Mouse (Mus musculus) intestine, embryonic 15.5 days (tissue): ENCODE measurements around the gene Gde1. TPM values are rescaled to one million over a fixed set of nuclear protein-coding genes. Genes with fewer than 3 reads are reported as not detected.

Source experiments
- ATAC-seq: fragments of 200-750 bp; cut with Nextera tagmentation; 2 replicates; pipeline ENCODE4 v1.8.0; 2017; ENCODE audit warnings: moderate TSS enrichment, moderate library complexity
- H3K27ac ChIP-seq: fragments of 300-500 bp; sonication (generic); 2 replicates; pipeline ENCODE4 v1.5.1; 2015; ENCODE audit warnings: mild to moderate bottlenecking, inconsistent platforms
- H3K27me3 ChIP-seq: fragments of 300-500 bp; sonication (generic); replicated peaks from 2 replicates; pipeline ENCODE4 v1.6.1; 2015; ENCODE audit warnings: inconsistent platforms
- H3K36me3 ChIP-seq: fragments of 300-500 bp; sonication (generic); 2 replicates; pipeline ENCODE4 v1.6.1; 2015; ENCODE audit warnings: inconsistent platforms
- H3K4me1 ChIP-seq: fragments of 300-500 bp; sonication (generic); replicated peaks from 2 replicates; pipeline ENCODE4 v1.6.1; 2015; ENCODE audit warnings: inconsistent platforms
- H3K4me2 ChIP-seq: fragments of 300-500 bp; sonication (generic); replicated peaks from 2 replicates; pipeline ENCODE4 v1.6.1; 2015; ENCODE audit warnings: mild to moderate bottlenecking, inconsistent platforms
- H3K4me3 ChIP-seq: fragments of 300-500 bp; sonication (generic); replicated peaks from 2 replicates; pipeline ENCODE4 v1.5.1; 2015; ENCODE audit warnings: inconsistent platforms
- H3K9ac ChIP-seq: fragments of 300-500 bp; sonication (generic); 2 replicates; pipeline ENCODE4 v1.6.1; 2015; ENCODE audit warnings: inconsistent platforms
- H3K9me3 ChIP-seq: fragments of 300-500 bp; sonication (generic); 2 replicates; pipeline ENCODE4 v1.6.1; 2016; ENCODE audit warnings: inconsistent platforms
- WGBS: fragments of 180-500 bp; shearing (Covaris S2); methylation state at CpG from one replicate; pipeline ENCODE4 v1.1.7; 2015; 5-methylcytosine and 5-hydroxymethylcytosine counted together
- polyA plus RNA-seq: library from polyadenylated mRNA; unstranded; fragments of >200 nt; fragmentation: Nextera tagmentation; extraction: Ambion mirVana; gene quantifications from 2 replicates; pipeline ENCODE4 v1.2.1, GENCODE M21; 2015

The Gde1 gene
- polyA plus RNA-seq, 1 experiment from 2014 or later: 127 TPM

GRCm38 (mm10) chr7:118652572-118653295 lies 52.8 kb downstream of the Gde1 start:
- H3K27ac ChIP-seq: no peak overlapping the region
- no peak overlapping the region for H3K4me2 ChIP-seq
- H3K4me1 ChIP-seq: no peaks in the 10 kb centered on the region
- H3K4me3 ChIP-seq: no peak overlapping the region
- H3K9ac ChIP-seq: no peak overlapping the region
- no peaks in the 10 kb centered on the region for H3K36me3 ChIP-seq
- no peak for ATAC-seq
- no peaks in the 10 kb centered on the region for H3K9me3 ChIP-seq
- WGBS: 83% methylated on average over 6 of the region's 6 CpGs
- H3K27me3 ChIP-seq: no peaks in the 10 kb centered on the region

GRCm38 (mm10) chr7:118650891-118651290 lies 54.7 kb downstream of the Gde1 start:
- WGBS: 90% methylated on average over 1 of the region's 1 CpGs
- H3K4me1 ChIP-seq: no peaks in the 10 kb centered on the region
- H3K9ac ChIP-seq: no peak overlapping the region
- H3K4me3 ChIP-seq: no peak overlapping the region
- H3K4me2 ChIP-seq: no peak overlapping the region
- H3K9me3 ChIP-seq: no peaks in the 10 kb centered on the region
- no peaks in the 10 kb centered on the region for H3K36me3 ChIP-seq
- H3K27me3 ChIP-seq: no peaks in the 10 kb centered on the region
- no peak for ATAC-seq
- no peak overlapping the region for H3K27ac ChIP-seq

DNA sequence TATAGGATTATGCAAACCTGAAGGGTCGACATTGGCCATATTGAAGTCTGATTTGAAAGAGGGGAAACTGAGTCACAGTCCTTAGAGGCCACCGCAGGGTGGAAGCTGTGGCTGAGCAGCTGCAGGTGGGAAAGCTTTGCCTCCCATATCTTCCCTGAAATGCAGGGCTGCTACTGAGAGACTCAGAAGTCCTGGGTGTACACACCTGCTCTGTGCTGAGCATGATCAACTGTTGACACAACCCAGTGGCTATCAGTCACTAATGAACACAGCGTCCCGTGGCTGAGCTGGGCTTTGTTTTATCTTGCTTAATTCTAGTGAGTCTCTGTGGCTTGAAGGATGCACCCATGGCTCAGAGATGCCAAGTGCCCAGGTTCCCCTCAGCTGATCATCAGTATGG lies 55.5 kb downstream of the Gde1 start:
- no peak overlapping the region for H3K27ac ChIP-seq
- no peak overlapping the region for H3K4me2 ChIP-seq
- H3K27me3 ChIP-seq: no peaks in the 10 kb centered on the region
- H3K4me3 ChIP-seq: no peak overlapping the region
- H3K9me3 ChIP-seq: no peaks in the 10 kb centered on the region
- ATAC-seq: no peak
- H3K36me3 ChIP-seq: no peaks in the 10 kb centered on the region
- no peak overlapping the region for H3K9ac ChIP-seq
- no peaks in the 10 kb centered on the region for H3K4me1 ChIP-seq
- WGBS: 67% methylated on average over 4 of the region's 4 CpGs

- Histone ChIP-seq H3K4me2 (no peak overlapping the region), H3K4me1 (no peaks in the 10 kb centered on the region), H3K27me3 (no peaks in the 10 kb centered on the region), H3K9me3 (no peaks in the 10 kb centered on the region), H3K4me3 (no peak overlapping the region), H3K27ac (no peak overlapping the region), H3K36me3 (no peaks in the 10 kb centered on the region), H3K9ac (no peak overlapping the region)
- 81% methylated on average over 7 of the region's 7 CpGs for WGBS
- ATAC-seq: no peak
These were observed 56.2 kb downstream of the Gde1 start for GRCm38 (mm10) chr7:118649328-118649727.

- ATAC-seq: no peak
- Histone ChIP-seq H3K27ac (no peak overlapping the region), H3K27me3 (no peaks in the 10 kb centered on the region; the same call in 1 of the 2 replicates), H3K9ac (no peak overlapping the region), H3K9me3 (no peaks in the 10 kb centered on the region), H3K4me3 (no peak overlapping the region), H3K36me3 (no peaks in the 10 kb centered on the region), H3K4me2 (no peak overlapping the region), H3K4me1 (no peaks in the 10 kb centered on the region)
- WGBS: 86% methylated on average over 1 of the region's 1 CpGs
These were observed 59.3 kb downstream of the Gde1 start for GRCm38 (mm10) chr7:118646237-118646636.

Other genes starting within 250 kb of the Gde1 start
- gene Itpripl2, start 213.8 kb downstream of the Gde1 start, polyA plus RNA-seq: 5.3 and 5.5 TPM in 2 replicates
- 124 and 134 TPM in 2 replicates for gene Coq7, start 172.4 kb downstream of the Gde1 start, polyA plus RNA-seq
- 2.0 and 2.4 TPM in 2 replicates for gene Tmc7, start 121.0 kb downstream of the Gde1 start, polyA plus RNA-seq
- 9.6 and 11.3 TPM in 2 replicates for gene Tmc5, start 108.5 kb downstream of the Gde1 start, polyA plus RNA-seq
- gene Ccp110, start 6.8 kb upstream of the Gde1 start, polyA plus RNA-seq: 10.0 and 10.7 TPM in 2 replicates
- gene Vps35l, start 34.4 kb upstream of the Gde1 start, polyA plus RNA-seq: 71.3 and 72.6 TPM in 2 replicates
- gene Iqck, start 150.0 kb upstream of the Gde1 start, polyA plus RNA-seq: 2.0 TPM in 2 replicates
- gene Knop1, start 150.5 kb upstream of the Gde1 start, polyA plus RNA-seq: 87.7 and 99.4 TPM in 2 replicates